In genomic region chr3:63341481-63341880, GRCm38 (mm10) we compare ENCODE assay signal across 15 mouse cellular contexts.
"Had no signal": no experiment of that assay in that cellular context is flagged by ENCODE, and none has a peak within 500 bp of the region (broad histone marks: within the 10 kb centered on the region; RNA-seq: fewer than 3 reads in every experiment).

No protein-coding gene starts in this region.

- DNase-seq: kidney, adult 11 months; kidney, adult 9 months; kidney, postnatal 14 days; layer of hippocampus, adult 9-11 months; thymus, adult 18-20 months; thymus, postnatal 36 days had no signal

- H3K9me3 ChIP-seq: intestine, embryonic 15.5 days; liver, embryonic 15.5 days; lung, embryonic 15.5 days; megakaryocyte, embryonic 14.5 days; midbrain, embryonic 10.5 days; midbrain, embryonic 13.5 days had no signal

- H3K4me3 ChIP-seq: intestine, embryonic 15.5 days; layer of hippocampus, adult 2 months; liver, embryonic 15.5 days; lung, embryonic 15.5 days; megakaryocyte, embryonic 14.5 days; midbrain, embryonic 10.5 days; midbrain, embryonic 13.5 days had no signal

- ATAC-seq: midbrain, embryonic 13.5 days; midbrain, embryonic 16.5 days had no signal

- H3K27me3 ChIP-seq: intestine, embryonic 15.5 days; liver, embryonic 15.5 days; lung, embryonic 15.5 days; megakaryocyte, embryonic 14.5 days; midbrain, embryonic 13.5 days had no signal

- H3K36me3 ChIP-seq: intestine, embryonic 15.5 days; liver, embryonic 15.5 days; lung, embryonic 15.5 days; midbrain, embryonic 10.5 days; midbrain, embryonic 13.5 days had no signal

- H3K4me2 ChIP-seq: intestine, embryonic 15.5 days; liver, embryonic 11.5 days; liver, embryonic 15.5 days; lung, embryonic 15.5 days; midbrain, embryonic 13.5 days had no signal

- H3K27ac ChIP-seq: intestine, embryonic 15.5 days; layer of hippocampus, adult 2 months; liver, embryonic 15.5 days; lung, embryonic 15.5 days; midbrain, embryonic 10.5 days; midbrain, embryonic 13.5 days had no signal

- H3K9ac ChIP-seq: intestine, embryonic 15.5 days; liver, embryonic 15.5 days; lung, embryonic 15.5 days; midbrain, embryonic 13.5 days had no signal

- H3K4me1 ChIP-seq: intestine, embryonic 15.5 days; liver, embryonic 15.5 days; lung, embryonic 15.5 days; megakaryocyte, embryonic 14.5 days; midbrain, embryonic 10.5 days; midbrain, embryonic 13.5 days had no signal
